Mouse (Mus musculus) limb, embryonic 14.5 days (tissue): ENCODE measurements around the gene Lrrtm1. TPM values are rescaled to one million over a fixed set of nuclear protein-coding genes. Genes with fewer than 3 reads are reported as not detected.

ENCODE experiments used
- ATAC-seq: fragments of 200-750 bp; cut with Nextera tagmentation; 2 replicates; pipeline ENCODE4 v1.8.0; 2017; ENCODE audit warnings: low read depth, moderate number of reproducible peaks, moderate TSS enrichment; ENCODE audit not compliant: low FRiP score
- DNase-seq: peaks from one replicate; pipeline ENCODE4 v3.0.0-alpha.2; 2015; ENCODE audit warnings: low spot score
- H3K27ac ChIP-seq: fragments of 300-500 bp; sonication (generic); replicated peaks from 2 replicates; pipeline ENCODE4 v1.5.1; 2014; ENCODE audit warnings: low read depth, mild to moderate bottlenecking, low read length, moderate library complexity, mixed read lengths
- H3K27me3 ChIP-seq: fragments of 300-500 bp; sonication (generic); 2 replicates; pipeline ENCODE4 v1.6.1; 2014; ENCODE audit warnings: low read length, mixed read lengths; ENCODE audit not compliant: control insufficient read depth, insufficient read depth
- H3K36me3 ChIP-seq: fragments of 300-500 bp; sonication (generic); 2 replicates; pipeline ENCODE4 v1.6.1; 2014; ENCODE audit warnings: mild to moderate bottlenecking, low read length, moderate library complexity, mixed read lengths; ENCODE audit not compliant: control insufficient read depth, insufficient read depth
- H3K4me1 ChIP-seq: fragments of 300-500 bp; sonication (generic); 2 replicates; pipeline ENCODE4 v1.6.1; 2014; ENCODE audit warnings: antibody characterized with exemption, low read length, mixed read lengths; ENCODE audit not compliant: control insufficient read depth, insufficient read depth
- H3K4me2 ChIP-seq: fragments of 300-500 bp; sonication (generic); replicated peaks from 2 replicates; pipeline ENCODE4 v1.6.1; 2014; ENCODE audit warnings: low read depth, mild to moderate bottlenecking, low read length, moderate library complexity; ENCODE audit not compliant: severe bottlenecking
- H3K4me3 ChIP-seq: fragments of 300-500 bp; sonication (generic); replicated peaks from 2 replicates; pipeline ENCODE4 v1.5.1; 2014; ENCODE audit warnings: low read length
- H3K9ac ChIP-seq: fragments of 300-500 bp; sonication (generic); 2 replicates; pipeline ENCODE4 v1.6.1; 2014; ENCODE audit warnings: mild to moderate bottlenecking, low read depth, low read length, moderate library complexity; ENCODE audit not compliant: severe bottlenecking
- H3K9me3 ChIP-seq: fragments of 300-500 bp; sonication (generic); 2 replicates; pipeline ENCODE4 v1.6.1; 2016; ENCODE audit warnings: low read length; ENCODE audit not compliant: control insufficient read depth
- POLR2A ChIP-seq: fragments of 200-500 bp; IDR thresholded peaks from 2 replicates; pipeline ENCODE4 v1.8.0; 2012; ENCODE audit warnings: inconsistent platforms, mild to moderate bottlenecking, moderate library complexity, borderline replicate concordance; ENCODE audit not compliant: insufficient read depth, insufficient read length; ENCODE audit errors: extremely low read depth
- WGBS: fragments of 180-500 bp; shearing (Covaris S2); extraction: QIAGEN DNeasy Blood & Tissue Kit; methylation state at CpG from one replicate; pipeline ENCODE4 v1.1.7; 2014; 5-methylcytosine and 5-hydroxymethylcytosine counted together
- polyA plus RNA-seq, 2 experiments: library from polyadenylated mRNA; depleted of rRNA in 1 of 2; stranded (reverse) in 1 of 2; unstranded in 1 of 2; fragments of >200 nt; fragmentation: Nextera tagmentation in 1 of 2; extraction: Ambion mirVana in 1 of 2; gene quantifications; 2 replicates each; pipeline versions ENCODE4 v1.2.1 to v1.2.3; 2012 to 2014

Lrrtm1 gene
- polyA plus RNA-seq, 2 experiments: 8.0 to 9.3 TPM

GRCm38 (mm10) chr6:77306796-77307195, 64.3 kb downstream of the Lrrtm1 start:
- WGBS: 93% methylated on average over 3 of the region's 3 CpGs
- ATAC-seq (no peak), DNase-seq (no peak)
- Histone ChIP-seq H3K4me2 (no peak overlapping the region), H3K4me1 (no peaks in the 10 kb centered on the region), H3K27me3 (no peaks in the 10 kb centered on the region), H3K4me3 (no peak overlapping the region), H3K9me3 (no peaks in the 10 kb centered on the region), H3K9ac (no peak overlapping the region), H3K27ac (no peak overlapping the region), H3K36me3 (no peaks in the 10 kb centered on the region)
- no peak for TF ChIP-seq POLR2A
